Mouse (Mus musculus) myocyte (in vitro differentiated cells): ENCODE results near the gene Nkain4.

Experiments
- MAX ChIP-seq: IDR thresholded peaks from one replicate; pipeline ENCODE4 v1.6.1; 2011; ENCODE audit warnings: low read depth, mild to moderate bottlenecking, control low read depth
- MYOD1 ChIP-seq, 3 experiments: IDR thresholded peaks; one replicate each; pipeline ENCODE4 v1.6.1; 2011; ENCODE audit warnings: control low read depth in 2 of 3, low read depth in 2 of 3, mild to moderate bottlenecking in 2 of 3, moderate library complexity in 1 of 3; ENCODE audit not compliant: insufficient read length in 2 of 3, control insufficient read depth in 1 of 3
- MYOG ChIP-seq, 3 experiments: IDR thresholded peaks; one replicate each; pipeline ENCODE4 v1.6.1; 2011; ENCODE audit warnings: control low read depth in 2 of 3, low read depth in 2 of 3, mild to moderate bottlenecking in 2 of 3; ENCODE audit not compliant: insufficient read length in 2 of 3, control insufficient read depth in 1 of 3, insufficient read depth in 1 of 3
- POLR2A ChIP-seq: IDR thresholded peaks from one replicate; pipeline ENCODE4 v1.6.1; 2011; ENCODE audit warnings: low read depth, mild to moderate bottlenecking, control low read depth, moderate library complexity; ENCODE audit not compliant: insufficient read length
- POLR2AphosphoS2 ChIP-seq: IDR thresholded peaks from one replicate; pipeline ENCODE4 v1.6.1; 2011; ENCODE audit warnings: low read depth, control low read depth; ENCODE audit not compliant: insufficient read length
- REST ChIP-seq: IDR thresholded peaks from one replicate; pipeline ENCODE4 v1.6.1; 2011; ENCODE audit warnings: mild to moderate bottlenecking, control low read depth, moderate library complexity; ENCODE audit not compliant: insufficient read depth, insufficient read length
- TCF12 ChIP-seq: IDR thresholded peaks from one replicate; pipeline ENCODE4 v1.6.1; 2011; ENCODE audit warnings: mild to moderate bottlenecking, control low read depth; ENCODE audit not compliant: poor library complexity, insufficient read depth, severe bottlenecking
- TCF3 ChIP-seq: IDR thresholded peaks from one replicate; pipeline ENCODE4 v1.6.1; 2011; ENCODE audit warnings: low read depth, control low read depth; ENCODE audit not compliant: insufficient read length
- USF1 ChIP-seq: IDR thresholded peaks from one replicate; pipeline ENCODE4 v1.6.1; 2011; ENCODE audit warnings: low read depth, mild to moderate bottlenecking, control low read depth, moderate library complexity

- TF ChIP-seq POLR2A (no peak), MAX (no peak), MYOD1 (IDR thresholded peaks at IDR 0.05; ENCODE audit: control insufficient read depth in 1 of 3, insufficient read length in 2 of 3, low read depth in 2 of 3) (no peak), TCF3 (no peak), USF1 (no peak), POLR2AphosphoS2 (peak; percentile 54), MYOG (IDR thresholded peaks at IDR 0.05; ENCODE audit: control insufficient read depth in 1 of 3, insufficient read depth in 1 of 3, insufficient read length in 2 of 3, low read depth in 2 of 3) (no peak), REST (no peak), TCF12 (no peak)
These were observed 31.1 kb upstream of the Nkain4 start for GRCm38 (mm10) chr2:180985635-180986034.
